Mouse (Mus musculus): ENCODE data around the gene Mettl1.

Gene Mettl1

GRCm38 (mm10) chr10:127090560-127091411, 49.6 kb downstream of the Mettl1 start:
- peak; percentile 71 to 72 for DNase-seq

DNA sequence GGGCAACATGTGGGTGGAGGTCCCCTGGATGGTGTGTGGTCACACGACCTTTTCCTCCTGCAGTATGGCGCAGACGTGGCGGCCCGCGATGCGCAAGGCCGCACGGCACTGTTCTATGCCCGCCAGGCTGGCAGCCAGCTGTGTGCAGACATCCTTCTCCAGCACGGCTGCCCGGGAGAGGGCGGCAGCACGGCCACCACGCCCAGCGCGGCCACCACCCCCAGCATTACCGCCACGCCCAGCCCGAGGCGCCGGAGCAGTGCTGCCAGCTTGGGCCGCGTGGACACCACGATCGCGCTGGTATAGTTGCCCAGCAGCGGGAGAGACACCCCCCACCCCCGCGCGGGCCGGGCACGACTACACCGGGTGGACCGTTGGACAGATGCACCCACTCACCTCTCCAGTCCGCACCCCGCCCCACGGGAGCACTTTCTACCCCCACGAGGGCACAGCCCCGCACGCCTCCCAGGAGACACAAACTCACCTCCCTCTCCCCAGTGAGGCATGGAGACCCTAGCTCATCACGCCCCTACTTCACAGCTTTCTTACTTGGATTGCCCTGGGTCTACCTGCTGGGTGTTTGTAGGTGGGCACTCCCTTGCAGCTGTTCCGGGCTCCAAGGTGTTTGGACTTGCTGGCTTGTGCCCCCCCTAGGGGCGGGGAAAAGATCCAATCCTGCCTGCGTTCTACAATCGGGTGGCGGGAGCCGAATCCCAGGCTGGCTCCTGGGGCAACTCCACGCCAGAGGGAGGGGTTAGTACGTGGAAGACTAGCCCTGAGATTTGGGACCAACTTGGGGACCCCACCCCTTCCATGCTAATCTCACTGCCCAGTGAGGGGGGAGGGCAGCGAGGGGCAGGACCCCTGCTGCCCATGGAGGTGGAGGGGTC, 50.5 kb downstream of the Mettl1 start:
- peak; percentile 55 to 66 for DNase-seq

DNA sequence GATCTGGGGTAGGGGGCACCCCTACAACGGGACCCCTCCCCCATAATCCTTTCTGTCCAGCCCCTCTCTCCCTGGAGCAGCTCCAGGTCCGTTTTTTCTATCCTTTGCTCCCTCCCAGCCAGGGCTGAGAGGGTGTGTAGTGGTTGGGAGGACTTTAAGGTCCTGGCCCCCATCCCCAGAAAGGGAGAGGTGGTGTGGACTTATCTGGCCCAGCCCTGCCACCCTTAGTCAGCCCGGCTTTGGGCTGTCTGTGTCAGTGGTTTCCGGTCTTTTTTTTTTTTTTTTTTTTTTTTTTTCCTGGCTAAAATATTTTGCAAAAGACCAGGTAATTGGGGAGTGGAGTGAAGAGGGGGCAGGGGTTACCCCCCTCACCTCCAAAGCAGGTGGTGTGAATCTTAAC, 51.5 kb downstream of the Mettl1 start:
- no peak for DNase-seq

- peak; percentile 49 to 60 for DNase-seq
These were observed 53.2 kb downstream of the Mettl1 start for GRCm38 (mm10) chr10:127094382-127094802.
